Mouse (Mus musculus) stomach, embryonic 14.5 days (tissue): Measurements from ENCODE around the gene March8. TPM values are rescaled to one million over a fixed set of nuclear protein-coding genes. Genes with fewer than 3 reads are reported as not detected.

Experiments
- ATAC-seq: fragments of 200-750 bp; cut with Nextera tagmentation; 2 replicates; pipeline ENCODE4 v1.8.0; 2017; ENCODE audit warnings: low read depth, moderate TSS enrichment; ENCODE audit not compliant: insufficient number of reproducible peaks, insufficient read depth, low FRiP score
- H3K27ac ChIP-seq: fragments of 300-500 bp; sonication (generic); 2 replicates; pipeline ENCODE4 v1.5.1; 2014; ENCODE audit warnings: mild to moderate bottlenecking, low read length, moderate library complexity, mixed read lengths
- H3K27me3 ChIP-seq: fragments of 300-500 bp; sonication (generic); 2 replicates; pipeline ENCODE4 v1.6.1; 2014; ENCODE audit warnings: low read length, control low read depth, mixed read lengths; ENCODE audit not compliant: control insufficient read depth, insufficient read depth
- H3K36me3 ChIP-seq: fragments of 300-500 bp; sonication (generic); 2 replicates; pipeline ENCODE4 v1.6.1; 2014; ENCODE audit warnings: mild to moderate bottlenecking, control low read depth, low read length, moderate library complexity, mixed read lengths; ENCODE audit not compliant: control insufficient read depth, insufficient read depth
- H3K4me1 ChIP-seq: fragments of 300-500 bp; sonication (generic); 2 replicates; pipeline ENCODE4 v1.6.1; 2014; ENCODE audit warnings: low read length, control low read depth, mixed read lengths; ENCODE audit not compliant: control insufficient read depth, insufficient read depth
- H3K4me2 ChIP-seq: fragments of 300-500 bp; sonication (generic); replicated peaks from 2 replicates; pipeline ENCODE4 v1.6.1; 2014; ENCODE audit warnings: low read depth, low read length, control low read depth
- H3K4me3 ChIP-seq: fragments of 300-500 bp; sonication (generic); 2 replicates; pipeline ENCODE4 v1.5.1; 2014; ENCODE audit warnings: low read depth, low read length, control low read depth
- H3K9ac ChIP-seq: fragments of 300-500 bp; sonication (generic); replicated peaks from 2 replicates; pipeline ENCODE4 v1.6.1; 2014; ENCODE audit warnings: low read depth, mild to moderate bottlenecking, control low read depth, low read length, moderate library complexity, mixed read lengths
- H3K9me3 ChIP-seq: fragments of 300-500 bp; sonication (generic); 2 replicates; pipeline ENCODE4 v1.6.1; 2016; ENCODE audit warnings: low read depth, low read length, control low read depth; ENCODE audit not compliant: control insufficient read depth
- WGBS: fragments of 180-500 bp; shearing (Covaris S2); extraction: QIAGEN DNeasy Blood & Tissue Kit; methylation state at CpG from one replicate; pipeline ENCODE4 v1.1.7; 2014; 5-methylcytosine and 5-hydroxymethylcytosine counted together
- polyA plus RNA-seq: library from polyadenylated mRNA; unstranded; fragments of >200 nt; fragmentation: Nextera tagmentation; extraction: Ambion mirVana; gene quantifications from 2 replicates; pipeline ENCODE4 v1.2.1, GENCODE M21; 2014

Gene March8
- 34.3 and 38.8 TPM in 2 replicates for polyA plus RNA-seq

DNA sequence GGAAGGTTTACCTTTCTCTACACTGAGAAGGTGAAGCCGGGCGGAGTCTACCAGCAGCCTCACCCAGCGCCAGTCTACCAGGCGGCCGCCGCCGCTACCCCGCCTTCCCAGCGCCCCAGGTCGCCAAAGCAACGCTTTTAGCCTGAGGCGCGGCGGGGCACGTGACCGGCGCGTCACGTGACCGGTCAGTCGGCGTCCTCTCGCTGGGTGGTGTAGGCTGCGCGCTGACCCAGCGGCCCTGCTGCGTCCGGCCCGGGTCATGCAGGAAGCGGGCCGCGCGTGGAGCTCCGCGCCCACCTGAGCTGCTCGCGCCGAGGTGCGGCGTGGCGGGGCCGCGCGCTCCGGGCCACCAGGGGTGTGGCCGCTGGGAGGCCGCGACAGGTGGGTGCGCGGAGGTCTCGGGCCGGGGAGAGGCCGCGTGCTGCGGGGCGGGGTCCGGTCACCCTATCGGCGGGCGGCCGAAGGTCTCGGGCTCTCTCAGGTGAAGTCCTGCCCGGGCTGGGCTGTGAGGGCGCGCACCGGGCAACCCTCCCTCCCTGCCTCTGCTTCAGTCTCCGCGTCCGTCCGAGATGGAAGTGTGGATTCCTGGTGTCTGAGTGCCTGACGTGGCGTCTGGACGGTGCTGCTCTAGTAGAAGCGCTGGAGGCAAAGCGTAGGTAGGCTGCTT is at the start of gene March8:
Gene March8, plus strand, starts transcription at position 190 of the 667 bp plus-strand sequence.
- Histone ChIP-seq H3K4me2 (peak within 1 kb of the TSS; percentile 50), H3K27ac (0 out of 2 replicates have a peak within 1 kb of the TSS, but pooled peaks have one; percentile 55)

DNA sequence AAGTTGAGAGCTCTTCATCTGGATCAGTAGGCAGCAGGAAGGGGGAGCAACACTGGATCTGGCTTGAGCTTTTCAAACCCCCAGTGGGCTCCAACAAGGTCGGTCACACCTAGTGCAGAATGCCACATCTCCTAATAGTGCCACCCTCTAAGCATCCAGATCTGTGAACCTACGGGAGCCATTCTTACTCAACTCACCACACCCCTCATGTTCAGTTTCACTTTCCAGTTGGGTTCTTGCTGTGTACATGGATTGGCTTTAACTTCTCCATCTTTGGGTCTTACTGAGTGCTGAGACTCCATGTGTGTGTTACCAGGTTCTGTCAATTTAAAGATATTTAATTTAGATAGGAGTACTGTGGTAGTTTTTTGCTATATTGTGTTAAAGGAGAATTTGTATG is 26.4 kb upstream of the March8 start:
- Histone ChIP-seq H3K4me2 (no peak overlapping the region), H3K4me3 (no peak overlapping the region), H3K4me1 (no peaks in the 10 kb centered on the region), H3K36me3 (no peaks in the 10 kb centered on the region), H3K9ac (no peak overlapping the region), H3K27me3 (no peaks in the 10 kb centered on the region), H3K9me3 (no peaks in the 10 kb centered on the region), H3K27ac (no peak overlapping the region)
- ATAC-seq, result no peak
- WGBS, result 95% methylated on average over 2 of the region's 2 CpGs

More for the DNA sequence above, at the start of gene March8:
- peak; percentile 96 for ATAC-seq
- Histone ChIP-seq H3K4me1 (no peaks in the 10 kb centered on the region; the same call in 1 of the 2 replicates), H3K9ac (peak within 1 kb of the TSS; percentile 63; the same call in 1 of the 2 replicates), H3K27me3 (no peaks in the 10 kb centered on the region), H3K9me3 (no peaks in the 10 kb centered on the region), H3K4me3 (peak within 1 kb of the TSS; percentile 96), H3K36me3 (no peaks in the 10 kb centered on the region)
- 2% methylated on average over 73 of the region's 75 CpGs for WGBS

DNA sequence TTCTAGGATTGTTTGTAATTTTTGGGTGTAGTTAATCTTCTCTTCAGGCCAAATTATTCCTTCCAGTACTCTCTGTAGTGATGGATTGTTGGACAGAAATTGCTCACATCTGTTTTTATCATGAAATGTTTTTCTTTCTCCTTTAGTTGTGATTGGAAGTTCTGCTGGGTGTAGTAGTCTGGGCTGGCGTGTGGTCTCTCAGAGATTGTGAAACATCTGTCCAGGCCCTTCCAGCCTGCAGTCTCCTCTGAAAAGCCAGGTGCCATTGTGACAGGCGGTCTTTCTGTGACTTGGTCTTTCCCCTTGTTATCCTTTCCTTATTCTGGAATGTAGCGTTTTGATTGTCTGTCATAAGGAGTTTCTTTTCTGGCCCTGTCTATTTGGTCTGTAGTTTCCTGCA is 18.6 kb upstream of the March8 start:
- Histone ChIP-seq H3K36me3 (no peaks in the 10 kb centered on the region), H3K27ac (no peak overlapping the region), H3K9ac (no peak overlapping the region), H3K4me3 (no peak overlapping the region), H3K4me1 (no peaks in the 10 kb centered on the region), H3K9me3 (no peaks in the 10 kb centered on the region), H3K4me2 (no peak overlapping the region), H3K27me3 (no peaks in the 10 kb centered on the region)
- WGBS, result 66% methylated on average over 3 of the region's 3 CpGs
- no peak for ATAC-seq

DNA sequence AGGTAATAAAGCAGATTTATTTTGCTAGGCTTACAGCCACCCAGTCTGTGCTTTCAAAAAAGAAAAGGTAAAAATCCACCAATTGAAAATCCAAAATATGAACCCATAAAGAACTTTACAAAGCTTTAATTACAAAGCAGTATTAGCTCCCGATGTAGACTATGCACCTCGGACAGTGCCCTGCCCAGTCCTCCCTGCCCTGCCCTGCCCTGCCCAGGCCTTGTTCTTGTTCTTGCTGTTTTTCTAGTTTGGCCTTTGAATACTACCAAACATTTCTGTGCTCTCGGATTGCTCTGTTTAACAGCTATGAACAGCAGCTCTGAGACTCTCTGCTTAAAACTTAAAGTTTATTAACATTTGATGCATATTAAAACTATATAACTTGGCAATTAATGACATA is 11.2 kb upstream of the March8 start:
- Histone ChIP-seq H3K4me3 (no peak overlapping the region), H3K36me3 (no peaks in the 10 kb centered on the region), H3K4me2 (no peak overlapping the region), H3K27ac (no peak overlapping the region), H3K9me3 (no peaks in the 10 kb centered on the region), H3K4me1 (no peaks in the 10 kb centered on the region), H3K9ac (no peak overlapping the region), H3K27me3 (no peaks in the 10 kb centered on the region)
- 75% methylated on average over 3 of the region's 3 CpGs for whole genome bisulfite sequencing
- ATAC-seq, result no peak

DNA sequence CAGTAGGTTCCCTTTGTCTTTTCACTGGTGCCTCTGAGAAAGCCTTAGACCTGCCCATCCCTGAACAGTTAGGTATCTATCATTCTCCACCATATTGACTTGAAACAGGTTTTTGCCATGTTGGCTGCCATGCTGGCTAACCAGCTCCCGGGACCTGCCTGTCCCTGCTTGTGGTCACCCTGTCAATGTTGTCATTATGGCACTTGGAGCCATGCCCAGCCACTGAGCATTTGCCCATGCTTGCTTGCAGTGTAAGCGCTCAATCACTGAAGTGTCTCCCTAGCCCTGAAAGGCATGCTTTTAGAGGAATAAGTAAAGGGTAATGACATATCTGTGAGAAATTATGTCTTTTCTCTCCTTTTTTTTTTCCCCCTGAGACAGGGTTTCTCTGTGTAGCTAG is 6.4 kb upstream of the March8 start:
- Histone ChIP-seq H3K9ac (no peak overlapping the region), H3K4me2 (no peak overlapping the region), H3K4me3 (no peak overlapping the region), H3K9me3 (no peaks in the 10 kb centered on the region), H3K27me3 (no peaks in the 10 kb centered on the region), H3K4me1 (no peaks in the 10 kb centered on the region), H3K36me3 (no peaks in the 10 kb centered on the region), H3K27ac (no peak overlapping the region)
- no peak for ATAC-seq
- 97% methylated on average over 2 of the region's 2 CpGs for WGBS

DNA sequence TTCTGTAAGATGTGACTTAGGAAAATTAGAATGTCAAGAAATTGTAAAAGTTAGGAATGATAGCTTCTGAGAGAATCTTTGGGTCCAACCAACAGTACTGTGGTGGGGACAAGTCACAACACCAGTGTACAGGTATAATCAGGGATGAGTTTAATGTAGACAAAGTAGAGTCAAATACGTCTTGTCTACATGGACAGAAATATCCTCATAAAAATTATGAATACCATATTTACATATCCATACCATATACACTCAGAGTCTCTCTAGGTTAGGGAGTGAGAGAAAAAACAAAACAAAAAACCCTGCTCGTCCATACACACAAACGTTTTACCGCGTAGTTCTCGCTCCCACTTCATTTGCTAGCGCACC is 374 bp upstream of the March8 start:
- WGBS, result 2% methylated on average over 7 of the region's 7 CpGs
- H3K27ac ChIP-seq, result no peak overlapping the region
- H3K36me3 ChIP-seq, result no peaks in the 10 kb centered on the region

DNA sequence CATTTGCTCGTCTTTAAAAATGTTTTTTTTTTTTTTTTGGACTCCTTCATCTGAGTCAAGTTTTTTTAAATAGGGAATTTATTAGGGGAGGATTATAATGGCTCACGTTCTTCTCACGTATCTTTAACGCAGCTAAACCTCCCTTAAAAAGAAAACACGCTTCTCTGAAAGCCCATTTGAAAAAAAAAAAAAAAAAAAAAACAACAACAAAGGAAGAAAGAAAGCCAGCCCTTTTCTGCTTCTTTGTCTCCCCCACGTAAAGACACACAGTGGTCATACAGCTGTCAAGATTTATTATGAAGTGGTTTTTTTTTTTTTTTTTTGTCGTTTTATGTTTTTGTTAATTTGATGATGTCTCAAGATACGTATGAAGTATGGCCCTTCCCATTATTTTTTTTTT is 696 bp downstream of the March8 start:
- H3K36me3 ChIP-seq, result no peaks in the 10 kb centered on the region
- 7% methylated on average over 8 of the region's 8 CpGs for WGBS
- H3K27me3 ChIP-seq, result no peaks in the 10 kb centered on the region
- peak overlapping the region; percentile 96 for H3K4me3 ChIP-seq
- peak overlapping the region; percentile 50 for H3K4me2 ChIP-seq
- no peak for ATAC-seq
- H3K27ac ChIP-seq, result no peak overlapping the region
- H3K9ac ChIP-seq, result peak overlapping the region; percentile 63; the same call in 1 of the 2 replicates
- H3K4me1 ChIP-seq, result no peaks in the 10 kb centered on the region; the same call in 1 of the 2 replicates
- no peaks in the 10 kb centered on the region for H3K9me3 ChIP-seq

More for the DNA sequence above, 374 bp upstream of the March8 start:
- Histone ChIP-seq H3K4me1 (no peaks in the 10 kb centered on the region; the same call in 1 of the 2 replicates), H3K9me3 (no peaks in the 10 kb centered on the region), H3K9ac (peak overlapping the region; percentile 63; the same call in 1 of the 2 replicates), H3K27me3 (no peaks in the 10 kb centered on the region), H3K4me3 (peak overlapping the region; percentile 96), H3K4me2 (peak overlapping the region; percentile 50)
- no peak for ATAC-seq

DNA sequence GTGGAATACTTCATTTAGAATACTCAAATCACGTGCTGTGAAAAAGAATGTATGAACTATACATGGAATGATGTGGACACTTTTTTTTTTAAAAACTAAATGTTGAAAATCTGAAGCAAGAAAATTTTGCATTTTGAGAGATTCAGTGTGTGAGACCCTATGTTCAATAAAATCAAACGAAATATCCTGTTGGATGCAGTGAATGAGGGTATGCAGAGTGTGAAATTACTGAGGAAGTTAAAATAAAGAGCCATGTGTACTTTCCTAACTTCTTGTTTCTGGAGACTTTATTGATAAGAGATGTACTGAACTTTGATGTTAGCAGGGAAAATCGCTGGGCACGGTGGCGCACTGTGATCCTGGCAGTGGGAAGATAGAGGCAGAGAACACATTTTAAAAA is 1.3 kb downstream of the March8 start:
- H3K27me3 ChIP-seq, result no peaks in the 10 kb centered on the region
- peak overlapping the region; percentile 96; the same call in 1 of the 2 replicates for H3K4me3 ChIP-seq
- no peak overlapping the region for H3K9ac ChIP-seq
- no peaks in the 10 kb centered on the region for H3K9me3 ChIP-seq
- H3K4me2 ChIP-seq, result peak overlapping the region; percentile 50
- no peak for ATAC-seq
- H3K4me1 ChIP-seq, result no peaks in the 10 kb centered on the region; the same call in 1 of the 2 replicates
- no peaks in the 10 kb centered on the region for H3K36me3 ChIP-seq
- WGBS, result 82% methylated on average over 5 of the region's 5 CpGs
- no peak overlapping the region for H3K27ac ChIP-seq
